Mouse (Mus musculus): ENCODE measurements around the gene Tgfa.

GRCm38 (mm10) chr6:86176236-86176635, 18.8 kb upstream of the Tgfa start:
- TF ChIP-seq CTCF (IDR thresholded peaks at IDR 0.05; ENCODE audit: low read depth) (no peak), EP300 (IDR thresholded peaks at IDR 0.05; ENCODE audit: low read depth) (no peak)

All from liver, postnatal 0 days (tissue).